Mouse (Mus musculus) urinary bladder, postnatal 14 days (tissue): ENCODE measurements around the gene Ppp2r1a.

Source experiments
- DNase-seq: peaks from one replicate; pipeline ENCODE4 v3.0.0; 2021; ENCODE audit warnings: low spot score

Gene Ppp2r1a

GRCm38 (mm10) chr17:20944985-20945891, at the start of gene Ppp2r1a:
Gene Ppp2r1a, plus strand, starts transcription at chr17:20945311.
- peak; percentile 98 for DNase-seq

GRCm38 (mm10) chr17:20904991-20905390, 40.1 kb upstream of the Ppp2r1a start, which contains the start of gene Vmn1r231:
Gene Vmn1r231, minus strand, starts transcription at chr17:20905091.
- DNase-seq = no peak

GRCm38 (mm10) chr17:20919614-20920013, 25.5 kb upstream of the Ppp2r1a start, which contains the start of gene Vmn1r232:
Gene Vmn1r232, minus strand, starts transcription at chr17:20919714.
- DNase-seq = no peak

GRCm38 (mm10) chr17:20944226-20944625, 885 bp upstream of the Ppp2r1a start:
- no peak for DNase-seq

- DNase-seq = no peak
These were observed 985 bp downstream of the Ppp2r1a start for GRCm38 (mm10) chr17:20946026-20946565.

- DNase-seq = no peak
These were observed 1.5 kb downstream of the Ppp2r1a start for GRCm38 (mm10) chr17:20946636-20947035.

- DNase-seq = no peak
These were observed 15.3 kb downstream of the Ppp2r1a start for GRCm38 (mm10) chr17:20960386-20960785.

GRCm38 (mm10) chr17:20965421-20965820, 20.3 kb downstream of the Ppp2r1a start:
- DNase-seq = no peak

GRCm38 (mm10) chr17:20966681-20967080, 21.6 kb downstream of the Ppp2r1a start:
- no peak for DNase-seq

GRCm38 (mm10) chr17:20993716-20994115, 48.6 kb downstream of the Ppp2r1a start:
- DNase-seq = no peak

GRCm38 (mm10) chr17:20996364-20996763, 51.3 kb downstream of the Ppp2r1a start, which contains the start of gene Vmn1r233:
Gene Vmn1r233, minus strand, starts transcription at chr17:20996464.
- DNase-seq = no peak

- peak; percentile 87 for DNase-seq
These were observed 63.5 kb downstream of the Ppp2r1a start, which contains the start of gene Zfp160 for GRCm38 (mm10) chr17:21008382-21009331. Gene Zfp160, plus strand, starts transcription at chr17:21008903.

- DNase-seq = no peak
These were observed 64.6 kb downstream of the Ppp2r1a start for GRCm38 (mm10) chr17:21009726-21010125.
